Mouse (Mus musculus) cortical plate, adult 2 months (tissue): ENCODE data around the gene A930017K11Rik.

Experiments
- CTCF ChIP-seq: fragments of 200-500 bp; IDR thresholded peaks from 2 replicates; pipeline ENCODE4 v1.5.1; 2011; ENCODE audit warnings: mild to moderate bottlenecking, control low read depth, low read length; ENCODE audit not compliant: insufficient read depth; ENCODE audit errors: extremely low read depth
- POLR2A ChIP-seq: fragments of 200-500 bp; IDR thresholded peaks from 2 replicates; pipeline ENCODE4 v1.6.1; 2011; ENCODE audit warnings: mild to moderate bottlenecking, low read length, control low read depth; ENCODE audit not compliant: insufficient read depth; ENCODE audit errors: extremely low read depth

DNA sequence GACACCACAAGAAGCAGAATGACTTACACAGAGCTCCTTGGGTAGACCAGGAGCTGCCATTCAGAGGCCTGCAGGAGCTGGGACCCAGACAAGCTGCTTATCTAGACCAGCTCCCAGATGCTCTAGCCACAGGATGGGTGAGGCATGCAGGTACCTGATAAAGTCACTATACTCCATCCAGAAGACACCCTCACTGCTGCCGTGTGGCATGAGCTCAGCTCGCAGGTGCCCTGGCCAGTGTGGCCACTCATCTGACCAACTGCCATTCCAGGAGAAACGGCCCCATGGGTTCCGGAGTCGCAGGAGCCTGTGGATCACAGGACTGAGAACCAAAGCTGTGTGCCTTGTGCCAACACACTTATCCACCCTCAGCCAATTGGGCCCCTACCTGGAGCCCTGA is 9.2 kb upstream of the A930017K11Rik start:
- TF ChIP-seq CTCF (no peak), POLR2A (no peak)
